Mouse (Mus musculus): ENCODE data around the gene C1qtnf7. TPM values are rescaled to one million over a fixed set of nuclear protein-coding genes. Genes with fewer than 3 reads are reported as not detected.

Gene C1qtnf7
- polyA plus RNA-seq (2012), result not detected in 2 replicates

GRCm38 (mm10) chr5:43515401-43515976 lies at the start of gene C1qtnf7:
Gene C1qtnf7, plus strand, starts transcription at chr5:43515538.
- no peak for TF ChIP-seq GATA1 (IDR thresholded peaks at IDR 0.05; ENCODE audit: low read length)

- no peak for TF ChIP-seq GATA1 (IDR thresholded peaks at IDR 0.05; ENCODE audit: low read length)
Observed at GRCm38 (mm10) chr5:43466762-43467161, 48.6 kb upstream of the C1qtnf7 start.

GRCm38 (mm10) chr5:43467214-43467613 lies 48.1 kb upstream of the C1qtnf7 start:
- TF ChIP-seq GATA1 (IDR thresholded peaks at IDR 0.05; ENCODE audit: low read length), result no peak

- no peak for TF ChIP-seq GATA1 (IDR thresholded peaks at IDR 0.05; ENCODE audit: low read length)
Observed at GRCm38 (mm10) chr5:43468937-43469336, 46.4 kb upstream of the C1qtnf7 start.

- TF ChIP-seq GATA1 (IDR thresholded peaks at IDR 0.05; ENCODE audit: low read length), result no peak
Observed at GRCm38 (mm10) chr5:43477953-43478352, 37.4 kb upstream of the C1qtnf7 start.

GRCm38 (mm10) chr5:43480046-43480445 lies 35.3 kb upstream of the C1qtnf7 start:
- no peak for TF ChIP-seq GATA1 (IDR thresholded peaks at IDR 0.05; ENCODE audit: low read length)

- no peak for TF ChIP-seq GATA1 (IDR thresholded peaks at IDR 0.05; ENCODE audit: low read length)
Observed at GRCm38 (mm10) chr5:43480786-43481185, 34.6 kb upstream of the C1qtnf7 start.

- TF ChIP-seq GATA1 (IDR thresholded peaks at IDR 0.05; ENCODE audit: low read length), result no peak
Observed at GRCm38 (mm10) chr5:43481824-43482223, 33.5 kb upstream of the C1qtnf7 start.

GRCm38 (mm10) chr5:43501887-43502286 lies 13.5 kb upstream of the C1qtnf7 start:
- no peak for TF ChIP-seq GATA1 (IDR thresholded peaks at IDR 0.05; ENCODE audit: low read length)

GRCm38 (mm10) chr5:43504243-43504786 lies 11.0 kb upstream of the C1qtnf7 start:
- no peak for TF ChIP-seq GATA1 (IDR thresholded peaks at IDR 0.05; ENCODE audit: low read length)

- TF ChIP-seq GATA1 (IDR thresholded peaks at IDR 0.05; ENCODE audit: low read length), result no peak
Observed at GRCm38 (mm10) chr5:43508470-43508869, 6.9 kb upstream of the C1qtnf7 start.

- no peak for TF ChIP-seq GATA1 (IDR thresholded peaks at IDR 0.05; ENCODE audit: low read length)
Observed at GRCm38 (mm10) chr5:43508892-43509291, 6.4 kb upstream of the C1qtnf7 start.

- TF ChIP-seq GATA1 (IDR thresholded peaks at IDR 0.05; ENCODE audit: low read length), result no peak
Observed at GRCm38 (mm10) chr5:43511126-43511525, 4.2 kb upstream of the C1qtnf7 start.

- no peak for TF ChIP-seq GATA1 (IDR thresholded peaks at IDR 0.05; ENCODE audit: low read length)
Observed at GRCm38 (mm10) chr5:43516491-43516890, 1.2 kb downstream of the C1qtnf7 start.

- TF ChIP-seq GATA1 (IDR thresholded peaks at IDR 0.05; ENCODE audit: low read length), result no peak
Observed at GRCm38 (mm10) chr5:43517313-43517712, 2.0 kb downstream of the C1qtnf7 start.

- no peak for TF ChIP-seq GATA1 (IDR thresholded peaks at IDR 0.05; ENCODE audit: low read length)
Observed at GRCm38 (mm10) chr5:43519905-43520304, 4.6 kb downstream of the C1qtnf7 start.

GRCm38 (mm10) chr5:43521369-43521768 lies 6.0 kb downstream of the C1qtnf7 start:
- no peak for TF ChIP-seq GATA1 (IDR thresholded peaks at IDR 0.05; ENCODE audit: low read length)

Measured in G1E-ER4 (cell line).